Mouse (Mus musculus) bone marrow, adult 2 months (tissue): ENCODE data around the gene Tmem40.

Source experiments
- CTCF ChIP-seq: fragments of 200-500 bp; IDR thresholded peaks from 2 replicates; pipeline ENCODE4 v1.5.1; 2011; ENCODE audit warnings: low read length, control low read depth; ENCODE audit not compliant: control insufficient read depth, insufficient read depth
- POLR2A ChIP-seq: fragments of 200-500 bp; IDR thresholded peaks from 2 replicates; pipeline ENCODE4 v1.6.1; 2011; ENCODE audit warnings: low read depth, mild to moderate bottlenecking, control low read depth, low read length, borderline replicate concordance; ENCODE audit not compliant: control insufficient read depth

DNA sequence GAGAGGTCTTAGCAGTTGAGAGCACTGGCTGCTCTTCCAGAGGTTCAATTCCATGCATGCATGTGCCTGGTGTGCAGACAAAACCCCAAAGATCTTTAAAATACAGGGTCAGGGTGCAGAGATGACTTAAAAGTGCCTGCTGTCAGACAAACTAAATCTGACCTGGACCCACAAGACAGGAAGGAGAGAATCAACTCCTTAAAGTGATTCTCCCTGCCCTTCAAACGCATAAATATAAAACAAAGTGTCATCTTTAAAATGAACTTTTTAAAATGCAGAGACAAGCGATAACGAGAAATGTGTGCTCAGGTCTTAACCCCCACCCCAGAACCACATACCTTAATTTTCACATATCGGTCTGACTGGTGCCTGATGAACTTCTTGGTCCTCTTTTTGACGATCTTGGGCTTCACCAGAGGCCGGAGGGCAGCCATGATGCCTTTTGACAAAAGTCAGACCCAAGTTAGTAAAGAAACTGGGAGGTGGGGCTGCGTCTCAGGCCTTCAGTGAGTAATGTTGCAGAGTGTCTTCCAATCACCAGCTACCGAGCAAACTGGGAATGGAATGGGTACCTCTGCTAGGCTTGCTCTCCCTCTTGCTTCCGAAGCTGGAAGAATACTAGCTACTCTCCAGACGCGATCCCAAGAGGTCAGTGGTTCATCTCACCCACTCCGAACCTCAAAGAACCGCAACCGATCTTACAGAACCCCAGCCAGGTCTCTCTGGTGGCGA lies 45.4 kb upstream of the Tmem40 start:
- TF ChIP-seq CTCF (no peak), POLR2A (no peak)
